In the genomic region with DNA sequence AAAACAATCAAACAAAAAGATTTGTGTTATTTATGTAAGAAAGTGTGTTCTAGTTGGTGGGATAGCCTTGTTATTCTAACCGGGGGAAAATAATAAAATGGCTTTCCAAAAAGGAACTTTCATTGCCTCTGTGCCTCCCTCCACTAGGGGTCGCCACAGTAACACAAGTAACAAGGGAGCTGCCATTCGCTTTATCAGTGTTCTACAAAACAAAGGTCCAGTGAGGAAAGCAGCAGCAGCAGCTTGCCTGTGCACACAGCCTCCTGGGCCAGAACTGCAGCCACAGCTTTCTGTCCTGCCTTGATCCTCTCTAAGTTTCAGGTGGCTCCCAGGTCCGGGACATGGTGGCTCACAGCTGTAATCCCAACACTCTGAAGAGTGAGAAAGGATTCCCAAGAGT, we compare ENCODE assay signal across 8 mouse cellular contexts. TPM values are rescaled to one million over a fixed set of nuclear protein-coding genes. Genes with fewer than 3 reads are reported as not detected.
DNase-seq lines count a peak whose midpoint lies in the region; ATAC-seq and TF ChIP-seq lines count a peak whose summit lies in the region.

No protein-coding gene starts in this region.

- H3K4me3 ChIP-seq in cortical plate, adult 2 months (ENCODE audit: insufficient read depth, low read length) = no peak overlapping the region
- no peak overlapping the region for H3K4me3 ChIP-seq in kidney, adult 2 months (ENCODE audit: insufficient read depth, low read depth, low read length)
- H3K4me3 ChIP-seq in limb, embryonic 11.5 days (ENCODE audit: low read depth, low read length) = no peak overlapping the region
- H3K4me3 ChIP-seq in midbrain, embryonic 16.5 days (ENCODE audit: low read depth, low read length) = no peak overlapping the region

- TF ChIP-seq POLR2A in cortical plate, adult 2 months (IDR thresholded peaks at IDR 0.05; ENCODE audit: extremely low read depth, insufficient read depth, low read length) = no peak
- TF ChIP-seq POLR2A in kidney, adult 2 months (IDR thresholded peaks at IDR 0.05; ENCODE audit: low read depth, low read length) = no peak

- WGBS in kidney, adult 2 months = 2% methylated on average over 4 of the region's 4 CpGs
- WGBS in limb, embryonic 11.5 days = 7% methylated on average over 4 of the region's 4 CpGs
- WGBS in midbrain, embryonic 16.5 days = 5% methylated on average over 4 of the region's 4 CpGs

- TF ChIP-seq CTCF in cortical plate, adult 2 months (IDR thresholded peaks at IDR 0.05; ENCODE audit: extremely low read depth, insufficient read depth, low read length) = peak; percentile 92
- peak; percentile 90 for TF ChIP-seq CTCF in kidney, adult 2 months (conservative IDR thresholded peaks at IDR 0.05; ENCODE audit: insufficient read depth, insufficient read length, low read depth, low read length)

- H3K36me3 ChIP-seq in kidney, adult 2 months (ENCODE audit: control insufficient read depth, insufficient read depth, low read length) = no peaks in the 10 kb centered on the region
- no peaks in the 10 kb centered on the region for H3K36me3 ChIP-seq in limb, embryonic 11.5 days (ENCODE audit: control insufficient read depth, insufficient read depth, low read length)
- H3K36me3 ChIP-seq in midbrain, embryonic 16.5 days (ENCODE audit: control insufficient read depth, insufficient read depth, low read length) = peaks cover 3% of the 10 kb centered on the region

- H3K9ac ChIP-seq in limb, embryonic 11.5 days (ENCODE audit: low read length) = no peak overlapping the region
- no peak overlapping the region for H3K9ac ChIP-seq in midbrain, embryonic 16.5 days (ENCODE audit: low read depth, low read length)

- H3K27ac ChIP-seq in cortical plate, adult 2 months (ENCODE audit: insufficient read depth, low read length) = no peak overlapping the region
- H3K27ac ChIP-seq in kidney, adult 2 months (ENCODE audit: insufficient read depth, low read depth, low read length) = no peak overlapping the region
- H3K27ac ChIP-seq in limb, embryonic 11.5 days (replicated peaks; ENCODE audit: low read depth, low read length) = no peak overlapping the region
- H3K27ac ChIP-seq in midbrain, embryonic 16.5 days (ENCODE audit: low read length) = peak overlapping the region; percentile 75

- no peaks in the 10 kb centered on the region for H3K4me1 ChIP-seq in cortical plate, adult 2 months (ENCODE audit: control insufficient read depth, insufficient read depth, low read length)
- H3K4me1 ChIP-seq in kidney, adult 2 months (ENCODE audit: control insufficient read depth, insufficient read depth, low read length) = no peaks in the 10 kb centered on the region
- no peaks in the 10 kb centered on the region for H3K4me1 ChIP-seq in limb, embryonic 11.5 days (ENCODE audit: control insufficient read depth, insufficient read depth, low read length)
- H3K4me1 ChIP-seq in midbrain, embryonic 16.5 days (ENCODE audit: control insufficient read depth, insufficient read depth, low read length) = peaks cover 7% of the 10 kb centered on the region; the same call in 1 of the 2 replicates

- no peak overlapping the region for H3K4me2 ChIP-seq in limb, embryonic 11.5 days (ENCODE audit: low read depth, severe bottlenecking)
- no peak overlapping the region for H3K4me2 ChIP-seq in midbrain, embryonic 16.5 days (ENCODE audit: low read length)

- H3K27me3 ChIP-seq in kidney, adult 2 months (replicated peaks; ENCODE audit: control insufficient read depth, insufficient read depth, low read length) = no peaks in the 10 kb centered on the region
- H3K27me3 ChIP-seq in limb, embryonic 11.5 days (ENCODE audit: control insufficient read depth, insufficient read depth, low read length) = peaks cover 27% of the 10 kb centered on the region
- no peaks in the 10 kb centered on the region for H3K27me3 ChIP-seq in midbrain, embryonic 16.5 days (ENCODE audit: control insufficient read depth, insufficient read depth, low read depth, low read length)

- peak; percentile 74 for ATAC-seq in granulocyte monocyte progenitor cell, adult 5-6 weeks (replicated peaks; ENCODE audit: poor library complexity, severe bottlenecking)
- ATAC-seq in limb, embryonic 11.5 days (ENCODE audit: insufficient number of reproducible peaks, low FRiP score, low TSS enrichment, low read depth) = no peak
- peak; percentile 37; the same call in 1 of the 2 replicates for ATAC-seq in midbrain, embryonic 16.5 days

- H3K9me3 ChIP-seq in limb, embryonic 11.5 days (ENCODE audit: control insufficient read depth, low read length) = no peaks in the 10 kb centered on the region
- H3K9me3 ChIP-seq in midbrain, embryonic 16.5 days (replicated peaks; ENCODE audit: control insufficient read depth, low read length, poor library complexity, severe bottlenecking) = no peaks in the 10 kb centered on the region

- DNase-seq in urinary bladder, postnatal 25 days (ENCODE audit: low spot score) = peak; percentile 84
- DNase-seq in urinary bladder, adult 2 months (ENCODE audit: low spot score) = no peak
- DNase-seq in kidney, adult 2 months = peak; percentile 91
- DNase-seq in limb, embryonic 11.5 days (ENCODE audit: low spot score) = peak; percentile 87
- DNase-seq in spleen, postnatal 36 days (ENCODE audit: low spot score in 2 of 2) = peak; percentile 75 to 83

RNA-seq across cellular contexts. Expression of a gene that starts 2.8 kb away (rescaled TPM):
- 0.55 and 0.59 TPM in 2 replicates for polyA plus RNA-seq in urinary bladder, adult 2 months (2012; rRNA removed)
- 1.8 and 1.9 TPM in 2 replicates for polyA plus RNA-seq in cortical plate, adult 2 months (2012; rRNA removed)
- total RNA-seq in granulocyte monocyte progenitor cell, adult 5-6 weeks (2014; fragmentation: Nextera tagmentation) = not detected in 2 replicates
- total RNA-seq in granulocyte monocyte progenitor cell, adult 5-6 weeks (2017) = not detected in 2 replicates
- polyA plus RNA-seq in kidney, adult 2 months (2012; rRNA removed) = 1.3 and 1.6 TPM in 2 replicates
- polyA plus RNA-seq in limb, embryonic 11.5 days (2014; fragmentation: Nextera tagmentation; extraction: Ambion mirVana) = 0.14 TPM in 1 of 2 replicates, not detected in the other
- polyA plus RNA-seq in midbrain, embryonic 16.5 days (2015; fragmentation: Nextera tagmentation; extraction: Ambion mirVana) = 1.6 and 2.3 TPM in 2 replicates

RNA-seq across cellular contexts. Expression of a gene that starts 10.0 kb away (rescaled TPM):
- polyA plus RNA-seq in urinary bladder, adult 2 months (2012; rRNA removed) = 25.8 and 34.2 TPM in 2 replicates
- 77.0 and 78.5 TPM in 2 replicates for polyA plus RNA-seq in cortical plate, adult 2 months (2012; rRNA removed)
- 6.9 and 24.2 TPM in 2 replicates for total RNA-seq in granulocyte monocyte progenitor cell, adult 5-6 weeks (2014; fragmentation: Nextera tagmentation)
- total RNA-seq in granulocyte monocyte progenitor cell, adult 5-6 weeks (2017) = 5.9 and 7.4 TPM in 2 replicates
- 59.0 and 72.5 TPM in 2 replicates for polyA plus RNA-seq in kidney, adult 2 months (2012; rRNA removed)
- 9.8 TPM in 2 replicates for polyA plus RNA-seq in limb, embryonic 11.5 days (2014; fragmentation: Nextera tagmentation; extraction: Ambion mirVana)
- 10.7 and 11.2 TPM in 2 replicates for polyA plus RNA-seq in midbrain, embryonic 16.5 days (2015; fragmentation: Nextera tagmentation; extraction: Ambion mirVana)

RNA-seq across cellular contexts. Expression of a gene that starts 22.7 kb away (rescaled TPM):
- polyA plus RNA-seq in urinary bladder, adult 2 months (2012; rRNA removed) = 2.4 and 4.6 TPM in 2 replicates
- 1.0 and 1.8 TPM in 2 replicates for polyA plus RNA-seq in cortical plate, adult 2 months (2012; rRNA removed)
- 7.7 and 11.1 TPM in 2 replicates for total RNA-seq in granulocyte monocyte progenitor cell, adult 5-6 weeks (2014; fragmentation: Nextera tagmentation)
- 7.0 and 9.1 TPM in 2 replicates for total RNA-seq in granulocyte monocyte progenitor cell, adult 5-6 weeks (2017)
- 4.5 and 12.6 TPM in 2 replicates for polyA plus RNA-seq in kidney, adult 2 months (2012; rRNA removed)
- polyA plus RNA-seq in limb, embryonic 11.5 days (2014; fragmentation: Nextera tagmentation; extraction: Ambion mirVana) = 2.4 and 4.0 TPM in 2 replicates
- polyA plus RNA-seq in midbrain, embryonic 16.5 days (2015; fragmentation: Nextera tagmentation; extraction: Ambion mirVana) = 5.0 and 5.8 TPM in 2 replicates

RNA-seq across cellular contexts. Expression of a gene that starts 49.9 kb away (rescaled TPM):
- polyA plus RNA-seq in urinary bladder, adult 2 months (2012; rRNA removed) = 22.3 and 43.1 TPM in 2 replicates
- 50.6 and 53.8 TPM in 2 replicates for polyA plus RNA-seq in cortical plate, adult 2 months (2012; rRNA removed)
- 1.3 and 2.9 TPM in 2 replicates for total RNA-seq in granulocyte monocyte progenitor cell, adult 5-6 weeks (2014; fragmentation: Nextera tagmentation)
- total RNA-seq in granulocyte monocyte progenitor cell, adult 5-6 weeks (2017) = 1.7 and 1.9 TPM in 2 replicates
- polyA plus RNA-seq in kidney, adult 2 months (2012; rRNA removed) = 15.5 and 17.3 TPM in 2 replicates
- 3.5 and 4.5 TPM in 2 replicates for polyA plus RNA-seq in limb, embryonic 11.5 days (2014; fragmentation: Nextera tagmentation; extraction: Ambion mirVana)
- polyA plus RNA-seq in midbrain, embryonic 16.5 days (2015; fragmentation: Nextera tagmentation; extraction: Ambion mirVana) = 85.4 and 89.0 TPM in 2 replicates

RNA-seq across cellular contexts. Expression of a gene that starts 51.8 kb away (rescaled TPM):
- 0.22 and 0.41 TPM in 2 replicates for polyA plus RNA-seq in urinary bladder, adult 2 months (2012; rRNA removed)
- polyA plus RNA-seq in cortical plate, adult 2 months (2012; rRNA removed) = 0.08 TPM in 1 of 2 replicates, not detected in the other
- not detected in 2 replicates for total RNA-seq in granulocyte monocyte progenitor cell, adult 5-6 weeks (2014; fragmentation: Nextera tagmentation)
- not detected in 2 replicates for total RNA-seq in granulocyte monocyte progenitor cell, adult 5-6 weeks (2017)
- 0.23 and 1.4 TPM in 2 replicates for polyA plus RNA-seq in kidney, adult 2 months (2012; rRNA removed)
- not detected in 2 replicates for polyA plus RNA-seq in limb, embryonic 11.5 days (2014; fragmentation: Nextera tagmentation; extraction: Ambion mirVana)
- not detected in 2 replicates for polyA plus RNA-seq in midbrain, embryonic 16.5 days (2015; fragmentation: Nextera tagmentation; extraction: Ambion mirVana)
